Mouse (Mus musculus) lung, embryonic 14.5 days (tissue): ENCODE measurements around the gene Adamts9. TPM values are rescaled to one million over a fixed set of nuclear protein-coding genes. Genes with fewer than 3 reads are reported as not detected.
A peak's percentile ranks its signal among the peaks of the same experiment; 100 is the strongest.

Experiments used
- ATAC-seq: fragments of 200-750 bp; cut with Nextera tagmentation; 2 replicates; pipeline ENCODE4 v1.8.0; 2017; ENCODE audit warnings: mild to moderate bottlenecking, moderate TSS enrichment, moderate library complexity; ENCODE audit not compliant: insufficient read depth
- DNase-seq: peaks from one replicate; pipeline ENCODE4 v3.0.0-alpha.2; 2015
- H3K27ac ChIP-seq: fragments of 300-500 bp; sonication (generic); 2 replicates; pipeline ENCODE4 v1.5.1; 2014; ENCODE audit warnings: low read depth, mild to moderate bottlenecking, moderate library complexity
- H3K27me3 ChIP-seq: fragments of 300-500 bp; sonication (generic); 2 replicates; pipeline ENCODE4 v1.6.1; 2014; ENCODE audit warnings: low read length, control low read depth; ENCODE audit not compliant: insufficient read depth
- H3K36me3 ChIP-seq: fragments of 300-500 bp; sonication (generic); 2 replicates; pipeline ENCODE4 v1.6.1; 2014; ENCODE audit warnings: control low read depth; ENCODE audit not compliant: insufficient read depth
- H3K4me1 ChIP-seq: fragments of 300-500 bp; sonication (generic); 2 replicates; pipeline ENCODE4 v1.6.1; 2014; ENCODE audit warnings: antibody characterized with exemption, control low read depth; ENCODE audit not compliant: insufficient read depth
- H3K4me2 ChIP-seq: fragments of 300-500 bp; sonication (generic); 2 replicates; pipeline ENCODE4 v1.6.1; 2014; ENCODE audit warnings: mild to moderate bottlenecking
- H3K4me3 ChIP-seq: fragments of 300-500 bp; sonication (generic); 2 replicates; pipeline ENCODE4 v1.5.1; 2014; ENCODE audit warnings: low read depth, low read length
- H3K9ac ChIP-seq: fragments of 300-500 bp; sonication (generic); 2 replicates; pipeline ENCODE4 v1.6.1; 2014
- H3K9me3 ChIP-seq: fragments of 300-500 bp; sonication (generic); 2 replicates; pipeline ENCODE4 v1.6.1; 2016; ENCODE audit warnings: low read depth, low read length, control low read depth
- CTCF ChIP-seq: IDR thresholded peaks from 2 replicates; pipeline ENCODE4 v1.5.1; 2016; ENCODE audit warnings: antibody characterized with exemption, low read depth
- WGBS: fragments of 180-500 bp; shearing (Covaris S2); extraction: QIAGEN DNeasy Blood & Tissue Kit; methylation state at CpG from one replicate; pipeline ENCODE4 v1.1.7; 2014; 5-methylcytosine and 5-hydroxymethylcytosine counted together
- polyA plus RNA-seq: library from polyadenylated mRNA; unstranded; fragments of >200 nt; fragmentation: Nextera tagmentation; extraction: Ambion mirVana; gene quantifications from 2 replicates; pipeline ENCODE4 v1.2.1, GENCODE M21; 2014

Gene Adamts9
- polyA plus RNA-seq, 1 experiment from 2014 or later: 12.1 TPM

DNA sequence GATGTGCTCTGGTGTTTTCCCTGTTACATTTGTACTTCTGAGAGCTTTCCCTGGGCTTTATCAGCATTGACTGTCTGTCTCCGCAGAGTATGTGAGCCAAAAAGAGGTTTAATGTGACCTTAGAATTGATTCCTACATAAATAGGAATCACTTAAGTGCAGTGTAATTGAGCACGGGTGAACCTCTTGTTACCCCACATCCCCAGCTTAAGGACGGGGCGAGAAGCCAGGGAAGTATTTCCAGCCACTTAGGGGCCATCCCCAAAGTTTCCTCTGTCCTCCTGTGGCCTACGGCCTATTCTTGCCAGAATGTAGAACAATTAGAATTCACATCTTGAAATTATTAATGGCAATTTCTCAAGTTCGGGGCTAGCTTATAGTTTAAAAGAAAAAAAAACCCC, 149.5 kb downstream of the Adamts9 start:
- H3K4me3 ChIP-seq: no peak overlapping the region
- H3K4me2 ChIP-seq: no peak overlapping the region
- H3K27ac ChIP-seq: no peak overlapping the region
- TF ChIP-seq CTCF: no peak
- peaks cover 44% of the 10 kb centered on the region for H3K36me3 ChIP-seq
- no peak overlapping the region for H3K9ac ChIP-seq
- 69% methylated on average over 6 of the region's 6 CpGs for WGBS
- no peak for ATAC-seq
- H3K27me3 ChIP-seq: no peaks in the 10 kb centered on the region
- H3K9me3 ChIP-seq: no peaks in the 10 kb centered on the region
- no peaks in the 10 kb centered on the region for H3K4me1 ChIP-seq
- DNase-seq: no peak

DNA sequence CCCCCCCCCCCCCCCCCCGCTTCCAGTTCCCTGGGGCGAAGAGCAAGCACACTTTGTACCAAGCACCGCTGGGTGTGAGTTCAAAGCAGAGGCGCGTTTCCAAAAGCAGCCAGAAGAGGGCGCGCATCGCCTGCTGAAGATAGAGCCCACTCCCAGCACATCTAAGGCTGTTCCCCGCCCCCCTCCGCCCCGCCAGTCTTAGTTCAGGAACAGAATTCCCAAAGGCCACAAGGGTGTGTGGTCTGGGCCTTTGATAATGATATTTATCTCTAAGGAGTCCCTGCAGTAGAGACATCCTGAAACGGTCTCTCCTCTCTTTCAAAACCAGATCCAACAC, 155.9 kb downstream of the Adamts9 start:
- peak; percentile 78 for ATAC-seq
- Histone ChIP-seq H3K4me2 (peak overlapping the region; percentile 51), H3K4me3 (peak overlapping the region; percentile 3; the same call in 1 of the 2 replicates), H3K9ac (no peak overlapping the region), H3K4me1 (0 out of 2 replicates have a peak, but pooled peaks cover 3% of the 10 kb centered on the region), H3K27ac (no peak overlapping the region), H3K9me3 (no peaks in the 10 kb centered on the region), H3K27me3 (no peaks in the 10 kb centered on the region), H3K36me3 (peaks cover 11% of the 10 kb centered on the region; the same call in 1 of the 2 replicates)
- under 1% methylated on average over 11 of the region's 12 CpGs for WGBS
- DNase-seq: peak; percentile 97
- TF ChIP-seq CTCF: peak; percentile 89

GRCm38 (mm10) chr6:92786701-92787375, 156.5 kb downstream of the Adamts9 start:
- H3K4me3 ChIP-seq: peak overlapping the region; percentile 3; the same call in 1 of the 2 replicates
- H3K9ac ChIP-seq: 0 out of 2 replicates have a peak overlapping the region, but pooled peaks have one; percentile 31
- H3K9me3 ChIP-seq: no peaks in the 10 kb centered on the region
- ATAC-seq: peak; percentile 13; the same call in 1 of the 2 replicates
- 16% methylated on average over 20 of the region's 20 CpGs for WGBS
- H3K36me3 ChIP-seq: peaks cover 11% of the 10 kb centered on the region; the same call in 1 of the 2 replicates
- no peaks in the 10 kb centered on the region for H3K27me3 ChIP-seq
- H3K27ac ChIP-seq: no peak overlapping the region
- 0 out of 2 replicates have a peak, but pooled peaks cover 3% of the 10 kb centered on the region for H3K4me1 ChIP-seq
- TF ChIP-seq CTCF: no peak
- DNase-seq: peak; percentile 14
- H3K4me2 ChIP-seq: peak overlapping the region; percentile 51

DNA sequence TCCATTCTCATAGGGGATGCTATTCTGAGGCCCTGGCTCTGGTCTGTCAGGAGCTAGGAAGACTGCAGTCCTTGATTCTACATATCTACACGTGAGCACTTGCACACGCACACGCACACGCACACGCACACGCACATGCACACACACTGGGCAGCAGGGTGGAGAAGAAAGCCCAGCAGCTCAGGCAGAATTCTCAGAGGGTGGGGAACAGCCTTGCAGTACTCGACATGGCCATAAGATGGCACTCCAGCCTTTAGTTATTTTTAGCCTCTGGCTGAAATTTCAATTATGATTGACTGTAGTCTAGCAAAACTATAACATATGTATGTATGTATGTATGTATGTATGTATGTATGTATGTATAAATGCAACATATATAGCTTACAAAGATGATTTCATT, 158.5 kb downstream of the Adamts9 start:
- H3K4me1 ChIP-seq: 0 out of 2 replicates have a peak, but pooled peaks cover 3% of the 10 kb centered on the region
- TF ChIP-seq CTCF: peak; percentile 89
- H3K9me3 ChIP-seq: no peaks in the 10 kb centered on the region
- H3K36me3 ChIP-seq: peaks cover 11% of the 10 kb centered on the region; the same call in 1 of the 2 replicates
- DNase-seq (peak; percentile 85), ATAC-seq (peak; percentile 30; the same call in 1 of the 2 replicates)
- H3K4me3 ChIP-seq: no peak overlapping the region
- no peaks in the 10 kb centered on the region for H3K27me3 ChIP-seq
- no peak overlapping the region for H3K4me2 ChIP-seq
- 16% methylated on average over 7 of the region's 7 CpGs for WGBS
- H3K9ac ChIP-seq: no peak overlapping the region
- no peak overlapping the region for H3K27ac ChIP-seq

DNA sequence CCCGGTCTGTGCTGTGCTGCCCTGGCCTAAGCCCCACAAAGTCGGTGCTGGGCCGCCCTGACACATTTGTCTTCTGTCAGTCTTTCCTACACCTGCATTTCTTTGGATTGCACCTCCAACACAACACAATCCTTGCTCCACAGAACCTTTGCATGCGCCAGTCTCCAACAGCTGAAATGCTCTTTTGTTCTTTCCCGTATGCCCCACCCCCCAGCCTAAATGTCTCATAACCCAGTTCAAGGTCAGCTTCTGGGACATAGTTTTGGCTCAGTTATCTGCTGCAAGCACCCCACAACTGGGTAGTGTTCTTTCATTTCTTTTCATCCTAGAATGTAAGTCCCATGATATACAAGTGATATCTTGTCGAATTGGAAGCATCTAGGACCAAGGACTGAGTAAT, 161.8 kb downstream of the Adamts9 start:
- ATAC-seq: no peak
- Histone ChIP-seq H3K4me2 (no peak overlapping the region), H3K9ac (no peak overlapping the region), H3K4me1 (no peaks in the 10 kb centered on the region), H3K27ac (no peak overlapping the region), H3K27me3 (no peaks in the 10 kb centered on the region), H3K4me3 (no peak overlapping the region), H3K9me3 (no peaks in the 10 kb centered on the region), H3K36me3 (peaks cover 16% of the 10 kb centered on the region; the same call in 1 of the 2 replicates)
- no peak for TF ChIP-seq CTCF
- no peak for DNase-seq
- 83% methylated on average over 6 of the region's 6 CpGs for WGBS

DNA sequence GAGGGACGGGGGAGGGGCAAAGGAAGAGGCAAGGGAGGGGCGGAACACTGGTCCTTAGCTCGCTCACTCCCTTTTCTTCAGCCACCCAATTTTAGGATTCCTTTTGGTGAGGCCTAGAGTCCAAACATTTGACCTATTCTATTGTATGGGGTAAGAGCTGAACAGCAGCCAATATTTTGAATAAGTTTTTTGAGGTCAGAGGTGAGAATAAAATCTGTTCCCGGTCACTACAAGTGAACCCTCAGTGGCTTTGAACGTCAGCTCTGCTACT, 163.4 kb downstream of the Adamts9 start:
- H3K9ac ChIP-seq: no peak overlapping the region
- DNase-seq (peak; percentile 27), ATAC-seq (no peak)
- no peaks in the 10 kb centered on the region for H3K27me3 ChIP-seq
- H3K27ac ChIP-seq: no peak overlapping the region
- no peak overlapping the region for H3K4me3 ChIP-seq
- H3K36me3 ChIP-seq: peaks cover 21% of the 10 kb centered on the region
- no peak overlapping the region for H3K4me2 ChIP-seq
- no peaks in the 10 kb centered on the region for H3K4me1 ChIP-seq
- 42% methylated on average over 5 of the region's 5 CpGs for WGBS
- no peak for TF ChIP-seq CTCF
- no peaks in the 10 kb centered on the region for H3K9me3 ChIP-seq

DNA sequence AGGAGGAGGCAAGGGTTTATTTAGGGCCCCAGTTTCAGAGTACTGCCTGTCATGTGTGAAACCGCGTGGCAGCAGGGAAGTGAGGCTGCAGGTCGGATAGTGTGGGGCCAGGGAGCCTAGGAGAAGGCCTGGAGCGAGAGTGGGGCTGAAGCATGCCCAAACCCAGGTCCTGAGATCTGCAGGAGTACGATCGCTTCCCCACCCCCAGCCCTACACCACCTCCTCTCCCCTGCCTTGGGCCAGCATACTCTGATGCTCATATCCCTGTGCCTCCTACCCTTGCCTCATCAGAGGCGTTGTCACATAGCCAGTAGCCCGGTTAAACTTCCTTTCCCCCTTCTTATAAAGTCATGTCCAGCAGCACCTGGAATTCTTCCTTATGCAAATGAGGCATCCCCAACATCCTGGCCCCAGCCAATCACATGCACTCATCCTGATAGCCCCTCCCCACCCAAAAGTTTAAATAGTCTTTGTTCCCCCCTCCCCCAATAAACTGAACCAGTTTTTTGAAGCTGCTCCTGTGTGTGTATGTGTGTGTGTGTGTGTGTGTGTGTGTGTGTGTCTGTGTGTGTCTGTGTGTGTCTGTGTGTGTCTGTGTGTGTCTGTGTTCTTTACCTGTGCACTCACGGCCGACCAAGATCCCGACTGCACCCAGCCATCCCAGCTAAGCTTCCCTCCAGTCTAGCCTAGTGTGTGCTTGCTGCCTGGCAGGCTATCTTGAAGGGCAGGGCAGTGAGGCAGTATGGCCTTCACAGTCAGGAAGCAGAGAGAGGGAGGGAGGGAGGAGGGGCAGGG, 164.0 kb downstream of the Adamts9 start:
- Histone ChIP-seq H3K27ac (no peak overlapping the region), H3K9me3 (no peaks in the 10 kb centered on the region), H3K36me3 (peaks cover 21% of the 10 kb centered on the region), H3K4me1 (no peaks in the 10 kb centered on the region), H3K27me3 (no peaks in the 10 kb centered on the region), H3K4me2 (no peak overlapping the region), H3K4me3 (no peak overlapping the region), H3K9ac (no peak overlapping the region)
- 75% methylated on average over 11 of the region's 11 CpGs for WGBS
- ATAC-seq: 0 out of 2 replicates have a peak, but pooled peaks have one; percentile 59
- TF ChIP-seq CTCF: no peak
- no peak for DNase-seq
